Mouse (Mus musculus) stomach, postnatal 0 days (tissue): ENCODE data around the gene Srgap2.

ENCODE experiments used
- CTCF ChIP-seq: IDR thresholded peaks from 2 replicates; pipeline ENCODE4 v1.5.1; 2016; ENCODE audit warnings: antibody characterized with exemption, low read depth, mild to moderate bottlenecking, moderate library complexity
- EP300 ChIP-seq: optimal IDR thresholded peaks from 2 replicates; pipeline ENCODE3; 2016; ENCODE audit warnings: antibody characterized with exemption

DNA sequence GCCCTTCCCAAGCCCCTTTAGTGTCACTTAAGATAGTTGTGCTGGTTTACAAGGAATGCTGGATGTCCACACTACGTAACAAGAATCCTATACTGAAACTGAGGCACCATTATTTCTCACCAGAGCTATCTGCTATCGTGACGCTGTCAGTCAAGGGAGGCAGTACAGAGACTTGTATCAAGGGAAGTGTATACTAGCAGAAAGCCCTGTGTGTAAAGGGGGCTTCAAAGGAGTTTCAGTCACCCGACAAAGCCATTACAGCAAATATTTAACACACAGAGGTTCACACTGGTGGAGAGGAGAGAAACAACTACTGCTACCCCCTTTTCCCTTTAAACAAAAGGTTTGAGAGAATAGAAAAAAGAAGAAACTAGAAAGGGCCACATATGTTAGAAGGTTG lies 35.6 kb downstream of the Srgap2 start:
- TF ChIP-seq CTCF, result no peak
- TF ChIP-seq EP300, result no peak
